Mouse (Mus musculus) G1E (cell line): ENCODE measurements around the gene Ttll11.

Source experiments
- CTCF ChIP-seq: IDR thresholded peaks from 2 replicates; pipeline ENCODE4 v1.5.1; 2012; ENCODE audit warnings: low read depth, low read length, inconsistent platforms, mixed read lengths
- GATA1 ChIP-seq: IDR thresholded peaks from 2 replicates; pipeline ENCODE4 v1.6.1; 2012; ENCODE audit warnings: borderline replicate concordance, low read length, inconsistent platforms, mixed read lengths
- GATA2 ChIP-seq: IDR thresholded peaks from 2 replicates; pipeline ENCODE4 v1.6.1; 2012; ENCODE audit warnings: low read depth, low read length, inconsistent platforms, borderline replicate concordance
- POLR2AphosphoS5 ChIP-seq: IDR thresholded peaks from 2 replicates; pipeline ENCODE4 v1.6.1; 2012; ENCODE audit warnings: low read depth, low read length, inconsistent platforms; ENCODE audit not compliant: insufficient replicate concordance
- TAL1 ChIP-seq: conservative IDR thresholded peaks from 2 replicates; pipeline ENCODE4 v1.6.1; 2012; ENCODE audit warnings: low read depth, low read length, inconsistent platforms, mixed read lengths

GRCm38 (mm10) chr2:35931619-35932018 is 48.1 kb downstream of the Ttll11 start:
- TF ChIP-seq CTCF (no peak), GATA1 (no peak), TAL1 (no peak), GATA2 (no peak), POLR2AphosphoS5 (no peak)
